Mouse (Mus musculus) midbrain, embryonic 14.5 days (tissue): ENCODE measurements around the gene Adssl1. TPM values are rescaled to one million over a fixed set of nuclear protein-coding genes. Genes with fewer than 3 reads are reported as not detected.

Source experiments
- ATAC-seq: fragments of 200-750 bp; cut with Nextera tagmentation; 2 replicates; pipeline ENCODE4 v1.8.0; 2017; ENCODE audit warnings: moderate number of reproducible peaks, moderate library complexity; ENCODE audit not compliant: low FRiP score, low TSS enrichment
- DNase-seq: peaks from one replicate; pipeline ENCODE4 v3.0.0-alpha.2; 2015
- H3K27ac ChIP-seq: fragments of 300-500 bp; sonication (generic); replicated peaks from 2 replicates; pipeline ENCODE4 v1.5.1; 2014; ENCODE audit warnings: mild to moderate bottlenecking, low read depth, low read length, moderate library complexity
- H3K27me3 ChIP-seq: fragments of 300-500 bp; sonication (generic); 2 replicates; pipeline ENCODE4 v1.6.1; 2014; ENCODE audit warnings: low read length, control low read depth, mixed read lengths; ENCODE audit not compliant: control insufficient read depth, insufficient read depth
- H3K36me3 ChIP-seq: fragments of 300-500 bp; sonication (generic); 2 replicates; pipeline ENCODE4 v1.6.1; 2014; ENCODE audit warnings: low read length, control low read depth; ENCODE audit not compliant: control insufficient read depth, insufficient read depth
- H3K4me1 ChIP-seq: fragments of 300-500 bp; sonication (generic); 2 replicates; pipeline ENCODE4 v1.6.1; 2014; ENCODE audit warnings: mild to moderate bottlenecking, antibody characterized with exemption, low read length, control low read depth; ENCODE audit not compliant: control insufficient read depth, insufficient read depth
- H3K4me2 ChIP-seq: fragments of 300-500 bp; sonication (generic); 2 replicates; pipeline ENCODE4 v1.6.1; 2014; ENCODE audit warnings: mild to moderate bottlenecking, low read length, moderate library complexity
- H3K4me3 ChIP-seq: fragments of 300-500 bp; sonication (generic); replicated peaks from 2 replicates; pipeline ENCODE4 v1.5.1; 2014; ENCODE audit warnings: low read depth, low read length
- H3K9ac ChIP-seq: fragments of 300-500 bp; sonication (generic); replicated peaks from 2 replicates; pipeline ENCODE4 v1.6.1; 2014; ENCODE audit warnings: mild to moderate bottlenecking, low read length, moderate library complexity
- H3K9me3 ChIP-seq: fragments of 300-500 bp; sonication (generic); 2 replicates; pipeline ENCODE4 v1.6.1; 2016; ENCODE audit warnings: low read length, control low read depth, mixed read lengths; ENCODE audit not compliant: control insufficient read depth
- WGBS: fragments of 180-500 bp; shearing (Covaris S2); extraction: QIAGEN DNeasy Blood & Tissue Kit; methylation state at CpG from one replicate; pipeline ENCODE4 v1.1.7; 2014; 5-methylcytosine and 5-hydroxymethylcytosine counted together
- polyA plus RNA-seq: library from polyadenylated mRNA; unstranded; fragments of >200 nt; fragmentation: Nextera tagmentation; extraction: Ambion mirVana; gene quantifications from 2 replicates; pipeline ENCODE4 v1.2.1, GENCODE M21; 2014

Adssl1 gene
- polyA plus RNA-seq, 1 experiment from 2014 or later, result 2.8 TPM

DNA sequence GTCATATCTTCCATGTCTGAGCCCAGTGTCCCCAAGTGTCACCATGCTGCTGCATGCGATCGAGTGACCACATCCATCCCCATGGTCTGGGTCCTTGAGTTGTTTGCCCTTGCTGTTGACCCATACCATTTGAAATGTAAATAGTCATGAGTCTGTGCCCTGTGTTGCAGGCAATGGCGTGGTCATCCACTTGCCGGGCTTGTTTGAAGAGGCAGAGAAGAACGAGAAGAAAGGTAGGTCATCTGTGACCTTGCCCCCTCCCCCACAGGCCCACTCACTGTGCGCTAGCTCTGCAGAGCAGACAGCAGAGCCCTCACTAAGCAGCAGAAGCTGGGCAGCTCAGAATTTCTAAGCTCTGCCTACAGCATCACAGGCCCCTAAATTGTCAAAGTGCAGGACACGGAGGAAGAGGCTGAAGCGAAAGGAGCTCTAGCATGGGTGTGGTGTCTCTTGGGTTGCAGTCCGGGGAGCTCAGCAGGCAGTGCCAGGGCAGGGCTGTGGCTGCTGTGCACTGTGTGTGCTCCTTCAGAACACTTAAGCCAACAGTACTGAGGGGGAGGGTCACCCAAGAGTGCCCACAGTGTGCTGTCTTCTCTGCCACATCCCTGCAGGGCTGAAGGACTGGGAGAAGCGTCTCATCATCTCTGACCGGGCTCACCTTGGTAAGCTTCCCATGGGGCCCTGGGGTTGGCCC, 12.4 kb downstream of the Adssl1 start:
- ATAC-seq, result no peak
- H3K9ac ChIP-seq, result no peak overlapping the region
- no peaks in the 10 kb centered on the region for H3K27me3 ChIP-seq
- no peak overlapping the region for H3K4me3 ChIP-seq
- H3K36me3 ChIP-seq, result no peaks in the 10 kb centered on the region
- no peak overlapping the region for H3K27ac ChIP-seq
- DNase-seq, result no peak
- WGBS, result 76% methylated on average over 11 of the region's 11 CpGs
- H3K9me3 ChIP-seq, result no peaks in the 10 kb centered on the region
- peaks cover 4% of the 10 kb centered on the region; the same call in 1 of the 2 replicates for H3K4me1 ChIP-seq
- no peak overlapping the region for H3K4me2 ChIP-seq

GRCm38 (mm10) chr12:112632907-112633306, 13.1 kb downstream of the Adssl1 start:
- WGBS, result 86% methylated on average over 5 of the region's 5 CpGs

DNA sequence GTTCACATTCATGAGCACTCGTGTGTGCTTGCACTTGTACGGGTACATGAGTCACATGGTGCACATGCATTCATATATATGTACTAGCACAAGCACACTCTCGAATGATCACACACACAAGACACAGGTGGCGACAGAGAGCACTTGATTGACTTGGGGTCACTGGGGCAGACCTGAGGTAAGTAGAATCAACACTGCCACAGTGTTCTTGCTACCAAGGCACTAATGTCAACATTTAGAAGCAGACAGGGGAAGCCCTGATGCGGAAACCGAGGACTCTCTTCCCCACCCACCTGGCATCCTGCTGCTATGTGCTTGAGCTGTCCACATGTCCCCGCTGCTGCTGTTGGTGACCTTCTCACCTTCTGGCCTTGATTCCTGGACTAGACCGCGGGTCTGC, 13.8 kb downstream of the Adssl1 start:
- no peak for DNase-seq
- Histone ChIP-seq H3K27ac (no peak overlapping the region), H3K36me3 (no peaks in the 10 kb centered on the region), H3K9me3 (no peaks in the 10 kb centered on the region), H3K4me3 (no peak overlapping the region), H3K27me3 (no peaks in the 10 kb centered on the region), H3K9ac (no peak overlapping the region), H3K4me2 (no peak overlapping the region), H3K4me1 (peaks cover 4% of the 10 kb centered on the region; the same call in 1 of the 2 replicates)
- no peak for ATAC-seq
- 73% methylated on average over 9 of the region's 9 CpGs for WGBS

More at GRCm38 (mm10) chr12:112632907-112633306, 13.1 kb downstream of the Adssl1 start:
- H3K4me2 ChIP-seq, result no peak overlapping the region
- ATAC-seq, result no peak
- no peaks in the 10 kb centered on the region for H3K9me3 ChIP-seq
- H3K4me1 ChIP-seq, result peaks cover 4% of the 10 kb centered on the region; the same call in 1 of the 2 replicates
- no peak for DNase-seq
- H3K9ac ChIP-seq, result no peak overlapping the region
- H3K27ac ChIP-seq, result no peak overlapping the region
- no peaks in the 10 kb centered on the region for H3K36me3 ChIP-seq
- no peak overlapping the region for H3K4me3 ChIP-seq
- no peaks in the 10 kb centered on the region for H3K27me3 ChIP-seq

- ATAC-seq (no peak), DNase-seq (no peak)
- Histone ChIP-seq H3K36me3 (no peaks in the 10 kb centered on the region), H3K9me3 (no peaks in the 10 kb centered on the region), H3K4me2 (no peak overlapping the region), H3K27me3 (no peaks in the 10 kb centered on the region), H3K9ac (no peak overlapping the region), H3K4me3 (no peak overlapping the region), H3K27ac (no peak overlapping the region), H3K4me1 (no peaks in the 10 kb centered on the region)
- WGBS, result 85% methylated on average over 10 of the region's 10 CpGs
Observed at GRCm38 (mm10) chr12:112639526-112639925, 19.7 kb downstream of the Adssl1 start.

DNA sequence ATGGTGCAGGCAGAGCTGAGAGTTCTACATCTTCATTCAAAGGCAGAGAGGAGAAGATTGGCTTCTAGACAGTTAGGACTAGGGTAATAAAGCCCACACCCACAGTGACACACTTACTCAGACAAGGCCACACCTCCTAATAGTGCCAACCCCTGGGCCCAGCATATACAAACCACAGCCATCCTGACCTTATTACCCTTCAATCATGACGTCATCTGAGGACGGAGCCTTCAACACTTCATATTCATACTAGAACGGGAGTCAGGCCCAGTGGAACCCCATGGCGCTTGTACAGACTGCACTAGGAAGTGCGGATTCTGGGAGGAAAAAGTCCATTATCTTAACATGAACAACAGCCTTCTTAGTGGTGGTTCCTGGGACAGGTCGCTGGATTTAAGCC, 23.3 kb downstream of the Adssl1 start:
- Histone ChIP-seq H3K9me3 (no peaks in the 10 kb centered on the region), H3K27me3 (no peaks in the 10 kb centered on the region), H3K4me1 (peaks cover 12% of the 10 kb centered on the region), H3K36me3 (peaks cover 3% of the 10 kb centered on the region), H3K4me3 (no peak overlapping the region), H3K27ac (no peak overlapping the region), H3K9ac (no peak overlapping the region), H3K4me2 (no peak overlapping the region)
- WGBS, result 95% methylated on average over 6 of the region's 6 CpGs
- DNase-seq (no peak), ATAC-seq (no peak)

DNA sequence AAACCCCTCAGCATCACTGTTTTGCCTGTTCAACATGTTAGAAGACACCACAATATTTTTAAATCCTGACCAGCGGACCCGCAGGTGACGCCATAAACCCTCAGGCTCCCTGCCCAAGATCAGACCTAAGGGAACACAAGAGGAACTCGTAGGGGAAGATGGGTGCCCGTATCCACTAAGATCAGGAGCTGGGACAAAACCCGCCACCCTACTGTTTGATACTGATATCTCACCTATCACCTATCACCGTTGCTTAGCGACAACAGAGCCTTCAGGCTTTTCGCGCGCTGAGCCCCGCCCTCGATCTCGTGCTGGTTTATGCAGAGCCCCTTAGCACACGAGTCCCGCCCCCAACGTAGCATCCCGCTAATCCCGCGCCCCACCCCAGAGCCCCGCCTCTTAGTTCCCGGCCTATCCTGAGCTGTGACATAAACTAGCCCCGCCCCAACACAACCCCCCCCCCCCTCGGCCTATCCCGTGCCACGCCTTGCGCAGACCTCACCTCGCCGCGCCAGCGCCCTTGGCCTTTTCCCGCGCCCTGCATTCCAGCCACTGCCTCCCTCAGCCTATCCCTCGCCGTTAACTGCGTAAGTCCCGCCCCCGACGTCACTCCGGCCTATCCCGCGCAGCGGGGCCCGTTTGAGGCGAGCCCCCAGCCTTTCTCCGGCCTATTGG, 24.5 kb downstream of the Adssl1 start, which contains the start of gene Siva1:
Gene Siva1 (plus strand): TSS at position 500 of the 675 bp plus-strand sequence.
- 2% methylated on average over 45 of the region's 46 CpGs for WGBS
- Histone ChIP-seq H3K4me2 (peak within 1 kb of the TSS; percentile 91), H3K27me3 (no peaks in the 10 kb centered on the region), H3K9ac (peak within 1 kb of the TSS; percentile 69), H3K4me1 (peaks cover 12% of the 10 kb centered on the region), H3K36me3 (peaks cover 15% of the 10 kb centered on the region), H3K9me3 (no peaks in the 10 kb centered on the region), H3K27ac (peak within 1 kb of the TSS; percentile 81), H3K4me3 (peak within 1 kb of the TSS; percentile 70)
- peak; percentile 98 for ATAC-seq
- peak; percentile 98 for DNase-seq

- Histone ChIP-seq H3K27me3 (no peaks in the 10 kb centered on the region), H3K36me3 (peaks cover 21% of the 10 kb centered on the region), H3K4me1 (peaks cover 12% of the 10 kb centered on the region), H3K4me3 (peak overlapping the region; percentile 70), H3K4me2 (peak overlapping the region; percentile 91), H3K9ac (peak overlapping the region; percentile 69), H3K27ac (peak overlapping the region; percentile 81), H3K9me3 (no peaks in the 10 kb centered on the region)
- no peak; the same call in 1 of the 2 replicates for ATAC-seq
- under 1% methylated on average over 75 of the region's 75 CpGs for WGBS
- DNase-seq, result no peak
Observed at GRCm38 (mm10) chr12:112644855-112645506, 25.1 kb downstream of the Adssl1 start.

GRCm38 (mm10) chr12:112646139-112646538, 26.3 kb downstream of the Adssl1 start:
- Histone ChIP-seq H3K27ac (no peak overlapping the region), H3K4me1 (peaks cover 12% of the 10 kb centered on the region), H3K27me3 (no peaks in the 10 kb centered on the region), H3K36me3 (peaks cover 28% of the 10 kb centered on the region), H3K4me3 (no peak overlapping the region), H3K9me3 (no peaks in the 10 kb centered on the region), H3K4me2 (peak overlapping the region; percentile 91), H3K9ac (no peak overlapping the region; the same call in 1 of the 2 replicates)
- ATAC-seq (no peak), DNase-seq (no peak)
- 63% methylated on average over 6 of the region's 6 CpGs for WGBS
